Mouse (Mus musculus): ENCODE data around the gene Dgcr2.

Gene Dgcr2

GRCm38 (mm10) chr16:17898462-17898861 lies at the start of gene Dgcr2, which contains the start of gene Tssk2:
Gene Dgcr2 (minus strand): TSS chr16:17898562.
Gene Tssk2 (plus strand): TSS chr16:17898637.
- DNase-seq (ENCODE audit: low spot score in 2 of 2): no peak

- peak in 1 of 2 experiments; percentile 47 for DNase-seq (ENCODE audit: low spot score in 2 of 2)
These were observed 46.9 kb upstream of the Dgcr2 start for GRCm38 (mm10) chr16:17945081-17945831.

GRCm38 (mm10) chr16:17943466-17943865 lies 45.1 kb upstream of the Dgcr2 start:
- no peak for DNase-seq (ENCODE audit: low spot score in 2 of 2)

GRCm38 (mm10) chr16:17939255-17939751 lies 40.9 kb upstream of the Dgcr2 start:
- peak in 1 of 2 experiments; percentile 61 for DNase-seq (ENCODE audit: low spot score in 2 of 2)

GRCm38 (mm10) chr16:17938821-17939220 lies 40.5 kb upstream of the Dgcr2 start:
- DNase-seq (ENCODE audit: low spot score in 2 of 2): peak; percentile 78 to 88

GRCm38 (mm10) chr16:17938187-17938586 lies 39.8 kb upstream of the Dgcr2 start:
- DNase-seq (ENCODE audit: low spot score in 2 of 2): peak in 1 of 2 experiments; percentile 58

- DNase-seq (ENCODE audit: low spot score in 2 of 2): no peak
These were observed 38.4 kb upstream of the Dgcr2 start for GRCm38 (mm10) chr16:17936776-17937175.

GRCm38 (mm10) chr16:17934445-17934910 lies 36.1 kb upstream of the Dgcr2 start:
- no peak for DNase-seq (ENCODE audit: low spot score in 2 of 2)

- no peak for DNase-seq (ENCODE audit: low spot score in 2 of 2)
These were observed 35.5 kb upstream of the Dgcr2 start for GRCm38 (mm10) chr16:17933594-17934444.

GRCm38 (mm10) chr16:17931906-17932460 lies 33.6 kb upstream of the Dgcr2 start:
- DNase-seq (ENCODE audit: low spot score in 2 of 2): no peak

GRCm38 (mm10) chr16:17929631-17930030 lies 31.3 kb upstream of the Dgcr2 start:
- no peak for DNase-seq (ENCODE audit: low spot score in 2 of 2)

- DNase-seq (ENCODE audit: low spot score in 2 of 2): no peak
These were observed 30.8 kb upstream of the Dgcr2 start for GRCm38 (mm10) chr16:17929211-17929610.

GRCm38 (mm10) chr16:17928627-17929104 lies 30.3 kb upstream of the Dgcr2 start:
- peak; percentile 82 to 87 for DNase-seq (ENCODE audit: low spot score in 2 of 2)

GRCm38 (mm10) chr16:17928087-17928580 lies 29.8 kb upstream of the Dgcr2 start, which contains the start of gene Slc25a1:
Gene Slc25a1 (minus strand): TSS chr16:17928219.
- DNase-seq (ENCODE audit: low spot score in 2 of 2): peak; percentile 81 to 87

- DNase-seq (ENCODE audit: low spot score in 2 of 2): peak; percentile 32 to 78
These were observed 29.2 kb upstream of the Dgcr2 start for GRCm38 (mm10) chr16:17927351-17928082.

- no peak for DNase-seq (ENCODE audit: low spot score in 2 of 2)
These were observed 23.8 kb upstream of the Dgcr2 start for GRCm38 (mm10) chr16:17922163-17922538.

- DNase-seq (ENCODE audit: low spot score in 2 of 2): peak; percentile 92 to 96
These were observed 23.2 kb upstream of the Dgcr2 start for GRCm38 (mm10) chr16:17921325-17922162.

- no peak for DNase-seq (ENCODE audit: low spot score in 2 of 2)
These were observed 22.2 kb upstream of the Dgcr2 start for GRCm38 (mm10) chr16:17920586-17920985.

GRCm38 (mm10) chr16:17914307-17915249 lies 16.2 kb upstream of the Dgcr2 start, which contains the start of gene Gsc2:
Gene Gsc2 (minus strand): TSS chr16:17915059.
- DNase-seq (ENCODE audit: low spot score in 2 of 2): no peak
